Mouse (Mus musculus): ENCODE measurements at regions not wholly inside any gene's neighbourhood (a gene's known extent, or its start where the extent isn't known, plus 50 kb on each side); places are given as distances from the start of the nearest gene placed in this dataset.

DNA sequence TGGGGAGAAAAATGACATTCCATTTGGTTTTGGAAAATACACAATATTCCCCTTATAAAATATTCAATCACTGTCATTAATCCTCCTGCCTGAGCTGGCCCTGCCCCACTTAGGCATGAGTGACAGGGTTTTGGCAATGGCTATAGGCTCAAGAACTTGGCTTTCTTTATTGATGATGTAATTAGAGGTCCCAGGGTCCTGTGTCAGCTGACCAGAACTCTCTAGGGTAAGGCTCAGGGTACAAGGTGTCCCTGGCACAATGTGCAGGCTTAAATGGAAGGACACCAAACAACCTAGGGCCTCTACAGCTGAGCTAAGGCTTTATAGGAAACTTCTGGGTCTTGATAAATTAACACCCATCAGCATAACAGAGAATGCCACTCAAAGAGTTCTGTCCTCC is 76.0 kb downstream of the 4930564D02Rik start:
- H3K27ac ChIP-seq (ENCODE audit: control insufficient read depth, low read depth, low read length) = no peak overlapping the region
- no peak for TF ChIP-seq RCOR1 (IDR thresholded peaks at IDR 0.05; ENCODE audit: low read depth, low read length)
- no peak for TF ChIP-seq ELF1 (IDR thresholded peaks at IDR 0.05; ENCODE audit: low read depth, low read length)
- TF ChIP-seq POLR2AphosphoS2 (IDR thresholded peaks at IDR 0.05; ENCODE audit: low read length) = no peak
- no peak for TF ChIP-seq POLR2AphosphoS5 (IDR thresholded peaks at IDR 0.05; ENCODE audit: borderline replicate concordance, low read depth, low read length)
- no peak for TF ChIP-seq E2F4 (IDR thresholded peaks at IDR 0.05; ENCODE audit: borderline replicate concordance, low read depth, low read length)
- TF ChIP-seq MEF2A (IDR thresholded peaks at IDR 0.05; ENCODE audit: extremely low read depth, insufficient replicate concordance, low read depth, low read length, poor library complexity, severe bottlenecking) = no peak
- TF ChIP-seq TCF12 (IDR thresholded peaks at IDR 0.05; ENCODE audit: low read depth, low read length) = no peak
- no peak for TF ChIP-seq CHD1 (IDR thresholded peaks at IDR 0.05; ENCODE audit: low read depth, low read length)
- TF ChIP-seq UBTF (IDR thresholded peaks at IDR 0.05; ENCODE audit: borderline replicate concordance, insufficient read depth, low read depth, low read length) = no peak
- no peak for TF ChIP-seq NELFE (IDR thresholded peaks at IDR 0.05; ENCODE audit: low read depth, low read length)
- TF ChIP-seq MYB (IDR thresholded peaks at IDR 0.05; ENCODE audit: low read depth, low read length) = no peak
- TF ChIP-seq ZKSCAN1 (IDR thresholded peaks at IDR 0.05; ENCODE audit: low read depth, low read length) = no peak
- TF ChIP-seq BHLHE40 (IDR thresholded peaks at IDR 0.05; ENCODE audit: borderline replicate concordance, low read depth, low read length) = no peak
- H3K4me1 ChIP-seq (ENCODE audit: control insufficient read depth in 1 of 2, insufficient read depth in 2 of 2, low read length in 2 of 2) = no peaks in the 10 kb centered on the region
- no peak overlapping the region for H3K4me3 ChIP-seq (ENCODE audit: control insufficient read depth in 1 of 2, insufficient read depth in 1 of 2, low read depth in 2 of 2, low read length in 2 of 2)
- no peaks in the 10 kb centered on the region for H3K9me3 ChIP-seq (replicated peaks; ENCODE audit: insufficient read depth, low read length)
- no peaks in the 10 kb centered on the region for H3K36me3 ChIP-seq (ENCODE audit: control insufficient read depth in 1 of 2, insufficient read depth in 2 of 2, low read length in 2 of 2)
- DNase-seq (ENCODE audit: low read depth, low spot score) = no peak
- no peak overlapping the region for H3K9ac ChIP-seq (ENCODE audit: control insufficient read depth, low read depth, low read length, poor library complexity, severe bottlenecking)
- H3K79me2 ChIP-seq (ENCODE audit: control insufficient read depth, insufficient read depth, low read length, poor library complexity) = no peaks in the 10 kb centered on the region
- no peaks in the 10 kb centered on the region for H3K27me3 ChIP-seq (ENCODE audit: control insufficient read depth in 1 of 2, insufficient read depth in 2 of 2, low read length in 2 of 2)

DNA sequence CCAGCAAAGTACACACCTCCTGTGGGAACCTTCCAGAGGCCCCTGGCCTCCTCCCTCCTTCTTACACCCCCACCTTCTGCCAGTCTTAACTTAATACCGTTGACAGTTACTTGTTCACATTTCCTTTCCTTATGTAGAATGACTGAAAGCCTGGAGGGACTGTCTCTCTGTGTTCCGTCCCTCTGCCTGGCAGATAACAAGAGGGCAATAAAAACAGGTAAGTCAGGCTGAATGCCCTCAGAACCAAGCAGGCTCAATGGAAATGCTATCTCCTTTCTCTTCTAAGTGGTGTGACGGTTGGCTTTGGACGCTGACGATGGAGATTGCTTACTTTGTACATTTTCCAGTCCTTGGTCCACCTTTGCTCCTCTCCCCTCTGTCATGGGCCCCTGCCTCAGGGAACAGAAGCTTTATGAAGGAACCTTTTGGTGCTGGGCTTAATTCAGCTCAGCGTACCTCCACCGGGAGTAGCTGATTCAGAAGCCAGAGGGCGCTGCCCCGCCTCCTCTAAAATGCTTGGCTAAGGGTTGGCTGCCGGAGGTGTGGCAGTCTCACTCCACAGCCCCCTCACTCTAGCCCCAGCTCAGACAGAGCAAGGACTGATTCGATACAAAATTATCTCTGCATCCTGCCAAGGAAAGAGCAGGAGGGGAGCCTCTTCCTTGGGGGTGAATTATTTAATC is 85.0 kb downstream of the 4930564D02Rik start:
- H3K27me3 ChIP-seq (ENCODE audit: control insufficient read depth in 1 of 2, insufficient read depth in 2 of 2, low read length in 2 of 2) = no peaks in the 10 kb centered on the region
- H3K4me3 ChIP-seq (ENCODE audit: control insufficient read depth in 1 of 2, insufficient read depth in 1 of 2, low read depth in 2 of 2, low read length in 2 of 2) = no peak overlapping the region
- H3K79me2 ChIP-seq (ENCODE audit: control insufficient read depth, insufficient read depth, low read length, poor library complexity) = no peaks in the 10 kb centered on the region
- TF ChIP-seq RAD21 (IDR thresholded peaks at IDR 0.05; ENCODE audit: low read depth, low read length) = no peak
- TF ChIP-seq ZKSCAN1 (IDR thresholded peaks at IDR 0.05; ENCODE audit: low read depth, low read length) = no peak
- TF ChIP-seq RCOR1 (IDR thresholded peaks at IDR 0.05; ENCODE audit: low read depth, low read length) = no peak
- no peak for TF ChIP-seq EP300 (IDR thresholded peaks at IDR 0.05; ENCODE audit: low read depth in 1 of 2, low read length in 2 of 2)
- no peak for TF ChIP-seq CHD1 (IDR thresholded peaks at IDR 0.05; ENCODE audit: low read depth, low read length)
- no peak for TF ChIP-seq POLR2AphosphoS2 (IDR thresholded peaks at IDR 0.05; ENCODE audit: low read length)
- TF ChIP-seq TBP (IDR thresholded peaks at IDR 0.05; ENCODE audit: low read depth, low read length) = no peak
- DNase-seq (ENCODE audit: low read depth, low spot score) = no peak
- H3K4me1 ChIP-seq (ENCODE audit: control insufficient read depth in 1 of 2, insufficient read depth in 2 of 2, low read length in 2 of 2) = no peaks in the 10 kb centered on the region
- no peak overlapping the region for H3K9ac ChIP-seq (ENCODE audit: control insufficient read depth, low read depth, low read length, poor library complexity, severe bottlenecking)
- no peaks in the 10 kb centered on the region for H3K36me3 ChIP-seq (ENCODE audit: control insufficient read depth in 1 of 2, insufficient read depth in 2 of 2, low read length in 2 of 2)
- no peak overlapping the region for H3K27ac ChIP-seq (ENCODE audit: control insufficient read depth, low read depth, low read length)
- H3K9me3 ChIP-seq (replicated peaks; ENCODE audit: insufficient read depth, low read length) = no peaks in the 10 kb centered on the region
